Mouse (Mus musculus) lung, postnatal 14 days (tissue): Measurements from ENCODE around the gene Flrt3.

Experiments used
- DNase-seq: peaks from one replicate; pipeline ENCODE4 v3.0.0; 2021

The Flrt3 gene

GRCm38 (mm10) chr2:140670963-140671702 is at the start of gene Flrt3:
Gene Flrt3 (minus strand): TSS chr2:140671469.
- DNase-seq = peak; percentile 88

- peak; percentile 39 for DNase-seq
Observed at GRCm38 (mm10) chr2:140717407-140717806, 46.1 kb upstream of the Flrt3 start.

GRCm38 (mm10) chr2:140715822-140716221 is 44.6 kb upstream of the Flrt3 start:
- no peak for DNase-seq

DNA sequence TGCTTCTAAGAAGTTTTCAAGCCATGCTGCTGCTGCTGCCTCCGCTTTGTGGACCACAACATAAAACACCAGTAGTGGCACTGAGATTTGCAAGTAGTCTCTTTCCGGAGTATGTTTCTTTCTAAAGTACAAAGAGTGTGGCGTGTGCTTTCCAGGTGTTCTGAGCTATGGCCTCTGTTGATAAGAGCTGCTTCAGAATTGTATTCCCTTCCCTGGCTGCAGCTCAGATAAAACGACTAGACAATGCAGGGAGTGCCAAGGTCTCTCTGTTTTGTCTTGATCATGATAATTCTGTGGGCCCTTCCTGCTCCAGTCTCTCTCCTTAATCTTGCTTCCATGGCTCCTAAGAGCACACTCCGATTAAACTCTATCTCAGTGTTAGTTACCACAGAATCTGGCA is 36.3 kb upstream of the Flrt3 start:
- no peak for DNase-seq

GRCm38 (mm10) chr2:140705278-140705677 is 34.0 kb upstream of the Flrt3 start:
- no peak for DNase-seq

DNA sequence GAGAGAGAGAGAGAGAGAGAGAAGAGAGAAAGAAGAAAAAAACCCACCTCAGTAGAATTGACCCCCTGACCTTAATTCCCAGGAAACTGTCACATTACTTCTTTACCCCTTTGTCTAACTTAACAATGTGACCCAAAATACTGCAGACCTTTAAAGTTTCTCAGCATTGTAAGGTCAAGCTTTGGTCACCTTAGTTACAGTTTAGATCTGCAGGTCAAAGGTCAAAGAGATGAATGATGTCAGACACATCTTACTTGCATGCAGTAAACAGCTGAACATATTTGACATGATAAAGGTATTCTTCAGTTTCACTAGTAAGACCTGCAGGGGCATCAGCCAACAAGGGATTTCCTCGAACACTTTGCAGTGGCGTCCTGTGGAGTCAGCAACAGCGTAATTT is 32.9 kb upstream of the Flrt3 start:
- no peak for DNase-seq

GRCm38 (mm10) chr2:140703377-140703776 is 32.1 kb upstream of the Flrt3 start:
- no peak for DNase-seq

DNA sequence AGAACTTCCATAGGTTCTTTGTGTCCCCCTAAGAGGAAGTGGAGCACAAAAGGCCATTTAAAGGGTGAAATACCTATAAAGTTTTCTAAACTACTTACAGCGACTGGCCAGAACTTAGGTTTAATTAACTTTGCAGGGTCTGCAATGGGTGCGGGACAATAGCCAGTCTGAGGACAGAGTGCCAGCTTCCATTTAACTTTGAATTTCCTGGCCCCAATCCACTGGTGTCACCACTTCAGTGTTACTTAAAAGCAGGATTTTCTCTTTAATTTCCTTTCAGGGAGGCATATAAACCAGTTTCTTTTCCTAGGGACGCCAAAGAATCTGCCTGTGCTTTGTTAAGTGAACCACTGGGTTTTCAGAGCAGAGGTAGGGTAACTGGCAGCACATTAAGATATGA is 27.3 kb upstream of the Flrt3 start:
- no peak for DNase-seq

DNA sequence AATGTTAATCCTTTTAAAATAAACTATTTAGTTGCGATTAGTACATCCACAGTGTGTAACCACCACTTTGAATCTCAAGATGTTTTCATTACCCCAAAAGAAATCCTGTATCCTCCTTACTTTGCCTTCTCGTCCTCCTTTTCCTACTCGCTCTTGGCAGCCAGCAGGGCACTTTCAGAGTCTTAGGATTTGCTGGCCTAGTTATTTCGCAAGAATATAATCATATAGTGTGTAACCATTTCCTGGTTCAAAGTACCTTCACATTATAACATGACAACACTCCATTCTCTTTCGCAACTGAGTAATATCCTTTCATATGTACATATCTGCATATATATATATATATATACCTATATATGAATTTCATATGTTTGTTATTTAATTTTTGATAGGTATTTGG is 22.6 kb upstream of the Flrt3 start:
- DNase-seq = no peak

DNA sequence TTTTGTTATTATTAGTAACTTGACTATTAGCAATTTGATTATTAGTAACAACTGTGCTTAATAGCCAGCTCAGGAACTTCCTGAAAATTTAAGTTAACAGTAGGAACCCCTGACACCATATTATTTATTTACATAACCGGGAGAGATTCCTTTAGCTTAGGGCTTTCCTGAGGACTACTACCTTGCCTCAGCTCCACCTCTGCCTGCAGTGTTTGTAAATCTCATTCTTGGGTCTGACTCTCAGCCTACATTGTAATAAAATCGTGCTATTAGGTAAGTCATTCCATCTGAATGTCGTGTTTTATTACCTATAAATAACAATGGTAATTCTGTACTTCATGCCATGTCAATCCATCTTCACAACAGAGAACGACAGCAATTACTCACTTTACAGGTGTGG is 21.2 kb upstream of the Flrt3 start:
- DNase-seq = no peak

GRCm38 (mm10) chr2:140691403-140691802 is 20.1 kb upstream of the Flrt3 start:
- DNase-seq = no peak

GRCm38 (mm10) chr2:140690906-140691305 is 19.6 kb upstream of the Flrt3 start:
- DNase-seq = no peak

DNA sequence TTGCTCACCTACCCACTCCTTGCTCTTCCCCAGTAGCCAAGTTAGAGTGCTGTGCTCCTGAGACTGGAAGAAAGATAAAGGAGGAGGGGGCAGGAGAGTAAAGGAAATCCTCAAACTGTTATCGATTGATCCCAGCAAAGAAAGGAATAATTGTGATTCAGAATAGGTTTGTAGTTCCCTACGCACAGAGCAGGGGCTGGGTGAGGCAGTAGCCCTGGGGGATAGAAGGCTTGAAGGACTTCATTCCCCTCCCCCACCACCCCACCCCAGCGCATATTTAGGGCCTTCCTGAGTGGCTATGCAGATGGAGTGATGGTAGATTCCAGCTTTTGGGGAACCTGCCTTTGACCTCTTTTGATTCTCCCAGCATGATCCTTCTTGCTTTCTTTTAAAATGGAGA is 5.5 kb upstream of the Flrt3 start:
- no peak for DNase-seq

GRCm38 (mm10) chr2:140673466-140673865 is 2.2 kb upstream of the Flrt3 start:
- no peak for DNase-seq

GRCm38 (mm10) chr2:140670457-140670856 is 812 bp downstream of the Flrt3 start:
- peak; percentile 27 for DNase-seq

DNA sequence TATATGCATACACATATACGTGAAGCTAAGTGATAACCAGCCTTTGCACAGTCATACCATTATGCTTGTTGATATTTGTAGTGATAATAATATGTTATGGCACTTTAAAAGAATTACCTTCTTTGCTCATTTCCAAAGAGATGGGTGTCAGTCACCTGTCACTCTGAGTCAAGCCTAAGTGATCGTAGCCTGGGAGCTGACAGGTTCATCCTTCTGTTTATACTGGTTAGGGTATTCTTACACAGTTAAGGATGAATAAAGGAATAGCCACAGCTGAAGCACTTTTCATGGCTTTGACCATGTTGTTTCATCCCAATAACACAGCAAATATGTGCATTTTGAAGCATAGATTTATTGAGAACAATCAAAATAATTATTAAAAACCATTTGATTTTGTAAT is 1.5 kb downstream of the Flrt3 start:
- DNase-seq = no peak

GRCm38 (mm10) chr2:140669081-140669480 is 2.2 kb downstream of the Flrt3 start:
- no peak for DNase-seq

DNA sequence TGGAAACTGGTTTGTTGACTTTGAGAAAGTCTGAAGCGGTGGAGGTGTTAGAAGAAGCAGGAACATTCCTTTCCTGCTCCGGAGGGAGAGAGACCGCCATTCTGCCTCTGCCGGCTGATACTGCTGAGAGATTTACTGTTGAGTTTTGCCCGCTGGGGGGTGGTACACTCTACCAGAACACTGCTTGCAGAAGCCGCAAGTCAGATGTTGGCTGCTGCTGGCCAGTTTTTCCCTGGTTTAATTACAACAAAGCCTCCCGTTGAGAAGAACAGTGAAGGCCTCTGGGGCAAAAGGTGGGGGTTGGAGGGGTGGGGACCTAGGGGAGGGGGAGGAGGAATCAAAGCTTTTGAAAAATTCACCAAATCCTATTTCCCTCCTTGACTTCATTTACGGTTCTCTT is 3.0 kb downstream of the Flrt3 start:
- peak; percentile 68 for DNase-seq

DNA sequence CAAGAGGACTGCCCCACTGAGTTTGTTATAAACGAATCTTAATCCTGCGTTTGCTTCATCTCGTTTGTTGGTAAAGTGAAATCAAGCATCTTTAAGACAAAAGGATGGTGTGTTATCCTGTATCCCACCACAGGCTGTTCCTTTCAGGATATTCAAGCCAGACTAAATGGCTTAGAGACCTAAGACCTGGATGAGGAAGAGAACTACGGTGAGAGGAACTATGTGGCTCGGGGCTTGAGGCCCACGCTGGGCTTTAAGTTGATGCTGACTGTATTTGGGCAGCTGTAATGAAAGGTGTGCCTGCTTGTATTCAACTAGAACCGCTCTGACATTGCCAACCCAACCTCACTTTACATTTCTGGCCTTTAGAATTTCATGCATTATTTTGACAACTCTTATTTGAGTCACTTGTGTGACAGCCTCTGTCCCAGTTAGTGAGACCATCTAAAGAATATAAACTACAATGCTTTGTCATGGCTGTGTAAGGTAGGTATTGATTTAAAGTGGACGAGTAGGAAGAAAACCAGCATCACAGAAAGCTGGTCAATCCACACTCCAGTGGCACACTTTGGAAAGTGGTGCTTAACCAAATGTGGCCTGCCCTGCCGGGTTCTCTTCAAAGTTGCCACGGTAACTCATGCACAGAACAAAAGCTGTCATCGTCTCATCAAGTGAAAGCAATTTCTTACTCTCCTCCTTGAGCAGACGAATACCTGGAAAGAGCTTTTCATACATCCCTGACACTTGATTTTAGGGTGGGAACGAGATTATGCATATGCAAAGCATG is 3.8 kb downstream of the Flrt3 start:
- DNase-seq = no peak

DNA sequence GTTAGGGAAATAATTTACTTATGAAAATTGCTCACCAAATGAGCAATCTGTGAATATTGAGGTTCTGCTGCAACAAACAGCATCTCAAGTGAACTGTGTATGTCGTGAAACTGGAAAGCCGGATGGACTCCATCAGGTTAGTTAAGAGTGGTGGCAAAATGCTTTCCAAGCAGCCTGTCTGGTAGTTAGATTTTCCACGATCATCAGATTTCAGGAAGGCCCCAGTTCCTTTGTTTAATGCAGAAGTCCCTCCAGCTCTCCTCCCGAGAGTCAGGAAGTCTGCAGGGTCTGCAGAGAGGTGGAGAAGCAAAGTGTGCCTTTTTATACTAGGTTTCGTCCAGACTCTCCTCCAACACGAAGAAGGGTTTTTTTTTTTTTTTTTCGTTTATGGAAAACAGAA is 4.4 kb downstream of the Flrt3 start:
- DNase-seq = no peak

DNA sequence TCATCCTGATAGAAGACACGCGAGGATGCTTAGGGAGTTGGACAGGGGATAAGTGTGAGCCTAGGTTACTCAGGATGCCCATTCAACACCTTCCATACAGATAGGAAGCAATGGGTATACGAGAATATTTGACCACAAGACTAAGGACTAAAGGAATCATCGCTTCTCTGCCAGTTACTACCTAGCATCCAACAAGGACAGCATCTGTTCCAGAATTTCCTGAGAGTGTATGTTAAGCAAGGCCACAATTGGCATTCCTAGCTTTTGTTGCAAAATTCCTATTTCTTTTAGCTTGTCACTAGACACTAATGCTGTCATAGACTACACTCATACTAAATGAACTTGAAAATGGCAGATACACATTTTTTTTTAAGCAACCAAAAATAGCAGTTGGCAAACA is 6.9 kb downstream of the Flrt3 start:
- DNase-seq = no peak

DNA sequence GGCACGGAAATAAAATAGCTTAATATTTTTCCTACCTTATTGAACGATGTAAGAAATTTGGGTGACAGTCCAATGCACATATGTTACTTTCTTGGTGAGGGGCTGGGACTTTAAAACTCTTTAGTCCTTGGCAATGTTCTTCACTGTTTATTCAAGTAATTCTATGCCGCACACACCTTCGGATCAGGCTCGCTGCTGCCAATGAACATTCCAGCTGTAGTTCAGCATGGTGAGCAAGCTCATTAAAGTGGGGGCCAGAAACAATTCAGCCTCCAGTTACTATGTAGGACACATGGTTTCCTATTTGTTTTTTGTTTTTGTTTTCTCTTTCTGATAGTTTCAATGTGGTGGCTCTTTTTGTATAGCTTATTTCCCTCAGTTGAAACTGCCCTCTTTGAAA is 8.6 kb downstream of the Flrt3 start:
- DNase-seq = no peak

DNA sequence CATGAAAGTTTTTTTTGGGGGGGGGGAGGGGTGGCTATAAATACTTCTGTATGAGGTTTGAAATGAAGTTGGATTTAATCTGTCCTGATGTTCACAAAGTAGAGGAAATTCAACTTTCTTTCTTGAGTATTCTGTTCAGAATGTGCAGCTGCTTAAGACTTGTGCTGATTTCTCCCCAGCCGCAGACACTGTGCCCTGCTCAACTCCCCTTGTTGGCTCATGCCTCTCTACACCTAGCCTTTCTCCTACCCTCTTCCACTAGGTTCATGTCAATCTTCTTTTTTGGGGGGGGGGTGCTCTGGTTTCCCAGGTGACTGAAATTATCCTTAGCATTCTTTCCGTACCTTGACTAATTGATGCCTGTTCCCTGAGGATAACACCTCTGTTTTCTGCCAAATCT is 17.3 kb downstream of the Flrt3 start:
- no peak for DNase-seq

- DNase-seq = no peak
Observed at GRCm38 (mm10) chr2:140653481-140653880, 17.8 kb downstream of the Flrt3 start.
